Mouse (Mus musculus) embryo, embryonic 9.5 days (tissue): ENCODE measurements at regions not wholly inside any gene's neighbourhood (a gene's known extent, or its start where the extent isn't known, plus 50 kb on each side); places are given as distances from the start of the nearest gene placed in this dataset.
"Not testable (repeated sequence)": the region's sequence is repeated elsewhere in the genome, so short reads cannot be mapped to it uniquely, and the experiment has no call there.

ENCODE experiments used
- DNase-seq: peaks from one replicate; pipeline ENCODE4 v3.0.0-alpha.2; 2017; ENCODE audit errors: extremely low spot score

GRCm38 (mm10) chr7:92984701-92985682, 94.7 kb upstream of the Fam181b start:
- peak; percentile 59 for DNase-seq

GRCm38 (mm10) chr7:92985683-92986070, 94.0 kb upstream of the Fam181b start:
- DNase-seq = no peak

GRCm38 (mm10) chr7:92998886-92999285, 80.8 kb upstream of the Fam181b start:
- DNase-seq = no peak

- not testable (repeated sequence) for DNase-seq
Measured at GRCm38 (mm10) chr7:93006694-93007231, 72.9 kb upstream of the Fam181b start.

- no peak for DNase-seq
Measured at GRCm38 (mm10) chr7:93007721-93008120, 71.9 kb upstream of the Fam181b start.

- DNase-seq = no peak
Measured at GRCm38 (mm10) chr7:93019390-93019789, 60.3 kb upstream of the Fam181b start.

- DNase-seq = no peak
Measured at GRCm38 (mm10) chr7:93023489-93024130, 56.1 kb upstream of the Fam181b start.

- DNase-seq = no peak
Measured at GRCm38 (mm10) chr7:93026231-93026630, 53.4 kb upstream of the Fam181b start.
